Mouse (Mus musculus) effector memory CD4-positive, alpha-beta T cell, adult 7 months (primary cell): Measurements from ENCODE around the gene Ap2a1. TPM values are rescaled to one million over a fixed set of nuclear protein-coding genes. Genes with fewer than 3 reads are reported as not detected.

Source experiments
- polyA plus RNA-seq: library from polyadenylated mRNA; unstranded; fragments of 100-300 nt; shearing (Covaris generic); gene quantifications from one replicate; pipeline ENCODE4 v1.2.1, GENCODE M21; 2017

Ap2a1 gene
- polyA plus RNA-seq, result 45.9 TPM

GRCm38 (mm10) chr7:44929204-44930151 is at the start of gene Ap2a1:
TSS of gene Ap2a1 (minus strand) at chr7:44929496.

GRCm38 (mm10) chr7:44974383-44975116 is 45.3 kb upstream of the Ap2a1 start, which contains the start of gene Cpt1c:
TSS of gene Cpt1c (minus strand) at chr7:44974851.

GRCm38 (mm10) chr7:44942904-44943303 is 13.6 kb upstream of the Ap2a1 start, which contains the start of gene Tsks:
TSS of gene Tsks (plus strand) at chr7:44943204.

GRCm38 (mm10) chr7:44895593-44896434 is 33.5 kb downstream of the Ap2a1 start, which contains the start of gene Fuz:
TSS of gene Fuz (plus strand) at chr7:44896079.

GRCm38 (mm10) chr7:44892276-44892921 is 36.9 kb downstream of the Ap2a1 start, which contains the start of gene Med25:
TSS of gene Med25 (minus strand) at chr7:44892712.

GRCm38 (mm10) chr7:44869697-44870528 is 59.4 kb downstream of the Ap2a1 start, which contains the start of gene Ptov1:
TSS of gene Ptov1 (minus strand) at chr7:44869788.

GRCm38 (mm10) chr7:44857042-44857552 is 72.2 kb downstream of the Ap2a1 start, which contains the start of gene Pnkp:
TSS of gene Pnkp (plus strand) at chr7:44857139.

Other genes with a start within 250 kb of the Ap2a1 start
- not detected for gene Izumo2, start 220.8 kb downstream of the Ap2a1 start, polyA plus RNA-seq
- gene Vrk3, start 181.1 kb downstream of the Ap2a1 start, polyA plus RNA-seq, result 85.2 TPM
- 0.40 TPM for gene Zfp473, start 178.4 kb downstream of the Ap2a1 start, polyA plus RNA-seq
- 31.8 TPM for gene Nup62, start 113.4 kb downstream of the Ap2a1 start, polyA plus RNA-seq
- gene Il4i1, start 113.1 kb downstream of the Ap2a1 start, polyA plus RNA-seq, result 0.23 TPM
- 0.22 TPM for gene Atf5, start 112.8 kb downstream of the Ap2a1 start, polyA plus RNA-seq
- 18.9 TPM for gene Akt1s1, start 80.5 kb downstream of the Ap2a1 start, polyA plus RNA-seq
- gene Tbc1d17, start 80.4 kb downstream of the Ap2a1 start, polyA plus RNA-seq, result 66.3 TPM
- 71.7 TPM for gene Pnkp, start 72.4 kb downstream of the Ap2a1 start, polyA plus RNA-seq
- gene Ptov1, start 59.7 kb downstream of the Ap2a1 start, polyA plus RNA-seq, result 20.2 TPM
- 52.8 TPM for gene Med25, start 36.8 kb downstream of the Ap2a1 start, polyA plus RNA-seq
- gene Fuz, start 33.4 kb downstream of the Ap2a1 start, polyA plus RNA-seq, result 18.5 TPM
- 0.28 TPM for gene Tsks, start 13.7 kb upstream of the Ap2a1 start, polyA plus RNA-seq
- gene Cpt1c, start 45.4 kb upstream of the Ap2a1 start, polyA plus RNA-seq, result 0.67 TPM
- 143 TPM for gene Prmt1, start 57.1 kb upstream of the Ap2a1 start, polyA plus RNA-seq
- 134 TPM for gene Irf3, start 68.2 kb upstream of the Ap2a1 start, polyA plus RNA-seq
- gene Bcl2l12, start 69.2 kb upstream of the Ap2a1 start, polyA plus RNA-seq, result 13.6 TPM
- gene Scaf1, start 86.9 kb upstream of the Ap2a1 start, polyA plus RNA-seq, result 22.3 TPM
- 25.1 TPM for gene Rras, start 88.5 kb upstream of the Ap2a1 start, polyA plus RNA-seq
- gene Prr12, start 123.4 kb upstream of the Ap2a1 start, polyA plus RNA-seq, result 1.0 TPM
- 78.5 TPM for gene Nosip, start 132.9 kb upstream of the Ap2a1 start, polyA plus RNA-seq
- 1.6 TPM for gene Prrg2, start 133.2 kb upstream of the Ap2a1 start, polyA plus RNA-seq
- 5.5 TPM for gene Rcn3, start 162.7 kb upstream of the Ap2a1 start, polyA plus RNA-seq
- gene Fcgrt, start 174.4 kb upstream of the Ap2a1 start, polyA plus RNA-seq, result 6.4 TPM
- gene Rps11, start 194.9 kb upstream of the Ap2a1 start, polyA plus RNA-seq, result 1,883 TPM
- gene Rpl13a, start 199.3 kb upstream of the Ap2a1 start, polyA plus RNA-seq, result 3,183 TPM
- not detected for gene Gm45713, start 206.7 kb upstream of the Ap2a1 start, polyA plus RNA-seq
- 165 TPM for gene Flt3l, start 206.9 kb upstream of the Ap2a1 start, polyA plus RNA-seq
- gene Pih1d1, start 224.8 kb upstream of the Ap2a1 start, polyA plus RNA-seq, result 28.2 TPM
- 36.2 TPM for gene Aldh16a1, start 225.1 kb upstream of the Ap2a1 start, polyA plus RNA-seq
- not detected for gene Slc17a7, start 234.5 kb upstream of the Ap2a1 start, polyA plus RNA-seq